Mouse (Mus musculus) liver, postnatal 0 days (tissue): ENCODE measurements around the gene Edem3. TPM values are rescaled to one million over a fixed set of nuclear protein-coding genes. Genes with fewer than 3 reads are reported as not detected.

Source experiments
- ATAC-seq: fragments of 200-750 bp; cut with Nextera tagmentation; 2 replicates; pipeline ENCODE4 v1.8.0; 2017; ENCODE audit warnings: mild to moderate bottlenecking, moderate library complexity
- DNase-seq: peaks from one replicate; pipeline ENCODE4 v3.0.0-alpha.2; 2016
- H3K27ac ChIP-seq: fragments of 300-500 bp; sonication (generic); 2 replicates; pipeline ENCODE4 v1.5.1; 2014; ENCODE audit warnings: antibody characterized with exemption, moderate library complexity, mild to moderate bottlenecking, low read depth
- H3K27me3 ChIP-seq: fragments of 300-500 bp; sonication (generic); 2 replicates; pipeline ENCODE4 v1.6.1; 2014; ENCODE audit warnings: low read length, control low read depth, mixed read lengths; ENCODE audit not compliant: insufficient read depth
- H3K36me3 ChIP-seq: fragments of 300-500 bp; sonication (generic); replicated peaks from 2 replicates; pipeline ENCODE4 v1.6.1; 2014; ENCODE audit warnings: mild to moderate bottlenecking, control low read depth, low read length, moderate library complexity, mixed read lengths; ENCODE audit not compliant: insufficient read depth
- H3K4me1 ChIP-seq: fragments of 300-500 bp; sonication (generic); 2 replicates; pipeline ENCODE4 v1.6.1; 2014; ENCODE audit warnings: antibody characterized with exemption, mild to moderate bottlenecking, control low read depth; ENCODE audit not compliant: insufficient read depth
- H3K4me2 ChIP-seq: fragments of 300-500 bp; sonication (generic); 2 replicates; pipeline ENCODE4 v1.6.1; 2014; ENCODE audit warnings: low read depth, mild to moderate bottlenecking, low read length, moderate library complexity, mixed read lengths
- H3K4me3 ChIP-seq: fragments of 300-500 bp; sonication (generic); 2 replicates; pipeline ENCODE4 v1.5.1; 2014; ENCODE audit warnings: low read depth, low read length
- H3K9ac ChIP-seq: fragments of 300-500 bp; sonication (generic); replicated peaks from 2 replicates; pipeline ENCODE4 v1.6.1; 2014; ENCODE audit warnings: mild to moderate bottlenecking, moderate library complexity
- H3K9me3 ChIP-seq: fragments of 300-500 bp; sonication (generic); 2 replicates; pipeline ENCODE4 v1.6.1; 2016; ENCODE audit warnings: mild to moderate bottlenecking, control low read depth, low read length, mixed read lengths
- CTCF ChIP-seq: sonication (generic); IDR thresholded peaks from 2 replicates; pipeline ENCODE4 v1.5.1; 2016; ENCODE audit warnings: antibody characterized with exemption, low read depth
- EP300 ChIP-seq: IDR thresholded peaks from 2 replicates; pipeline ENCODE4 v1.6.1; 2016; ENCODE audit warnings: antibody characterized with exemption, low read depth, mild to moderate bottlenecking
- WGBS: fragments of 180-500 bp; shearing (Covaris S2); extraction: QIAGEN DNeasy Blood & Tissue Kit; methylation state at CpG from one replicate; pipeline ENCODE4 v1.1.7; 2014; ENCODE audit not compliant: insufficient replicate concordance; 5-methylcytosine and 5-hydroxymethylcytosine counted together
- polyA plus RNA-seq: library from polyadenylated mRNA; unstranded; fragments of >200 nt; fragmentation: Nextera tagmentation; extraction: Ambion mirVana; gene quantifications from 2 replicates; pipeline ENCODE4 v1.2.1, GENCODE M21; 2015

Edem3 gene
- polyA plus RNA-seq, 1 experiment from 2014 or later: 5.2 TPM

DNA sequence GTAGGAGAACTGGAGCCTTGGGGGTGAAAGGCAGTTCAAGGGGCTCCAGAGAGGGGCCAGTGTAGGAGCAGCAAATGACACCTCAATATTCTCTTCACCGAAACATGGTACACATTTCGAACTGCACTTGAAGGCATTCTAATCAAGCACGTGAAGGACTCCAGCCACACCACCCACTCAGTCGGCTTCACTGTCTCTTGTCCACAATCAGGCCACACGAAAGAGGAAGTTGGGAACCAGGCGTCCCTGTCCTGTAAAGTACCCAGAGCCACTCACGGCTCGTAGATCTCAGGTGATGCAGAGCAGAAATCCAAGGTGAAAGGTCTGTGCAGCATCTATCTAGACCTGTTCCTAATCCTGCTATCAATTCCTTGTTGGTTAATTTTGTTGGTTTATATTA is 36.6 kb upstream of the Edem3 start:
- TF ChIP-seq EP300: no peak
- TF ChIP-seq CTCF: no peak
- WGBS: 48% methylated on average over 8 of the region's 8 CpGs
- no peaks in the 10 kb centered on the region for H3K9me3 ChIP-seq
- peaks cover 16% of the 10 kb centered on the region for H3K4me1 ChIP-seq
- H3K27me3 ChIP-seq: no peaks in the 10 kb centered on the region
- peaks cover 15% of the 10 kb centered on the region; the same call in 1 of the 2 replicates for H3K36me3 ChIP-seq
- DNase-seq (no peak), ATAC-seq (no peak)
- H3K4me2 ChIP-seq: no peak overlapping the region
- no peak overlapping the region for H3K9ac ChIP-seq
- H3K27ac ChIP-seq: no peak overlapping the region
- H3K4me3 ChIP-seq: no peak overlapping the region

- no peak overlapping the region for H3K4me2 ChIP-seq
- peaks cover 16% of the 10 kb centered on the region for H3K4me1 ChIP-seq
- no peaks in the 10 kb centered on the region for H3K27me3 ChIP-seq
- H3K9me3 ChIP-seq: no peaks in the 10 kb centered on the region
- H3K4me3 ChIP-seq: no peak overlapping the region
- DNase-seq (no peak), ATAC-seq (no peak)
- no peak for TF ChIP-seq EP300
- no peak overlapping the region for H3K9ac ChIP-seq
- H3K27ac ChIP-seq: no peak overlapping the region
- H3K36me3 ChIP-seq: peaks cover 15% of the 10 kb centered on the region; the same call in 1 of the 2 replicates
- 70% methylated on average over 5 of the region's 5 CpGs for WGBS
Observed at GRCm38 (mm10) chr1:151719911-151720310, 35.3 kb upstream of the Edem3 start.

DNA sequence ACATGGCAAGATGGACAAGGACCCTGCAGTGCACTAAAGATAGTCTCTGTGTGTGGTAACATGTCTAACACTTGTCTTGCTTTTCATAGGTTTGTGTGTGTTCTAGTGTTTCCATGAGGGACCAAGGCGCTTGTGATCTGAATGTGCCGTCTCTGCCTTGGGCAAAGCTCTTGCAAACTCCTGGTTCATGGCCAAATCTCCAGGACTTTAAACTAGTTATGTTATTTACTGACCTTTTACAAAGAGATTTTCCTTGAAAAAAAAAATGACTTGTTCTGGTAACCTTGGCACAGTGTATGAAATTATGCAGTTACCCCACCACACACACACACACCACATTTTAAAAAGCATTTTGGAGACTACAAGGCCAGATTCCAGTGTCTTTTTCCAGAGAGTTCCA is 34.6 kb upstream of the Edem3 start:
- H3K9me3 ChIP-seq: no peaks in the 10 kb centered on the region
- 71% methylated on average over 2 of the region's 2 CpGs for WGBS
- TF ChIP-seq CTCF (no peak), EP300 (no peak)
- no peaks in the 10 kb centered on the region for H3K27me3 ChIP-seq
- H3K9ac ChIP-seq: no peak overlapping the region
- H3K4me2 ChIP-seq: no peak overlapping the region
- ATAC-seq: no peak
- H3K4me1 ChIP-seq: peaks cover 16% of the 10 kb centered on the region
- peak overlapping the region; percentile 16; the same call in 1 of the 2 replicates for H3K27ac ChIP-seq
- no peak for DNase-seq
- no peak overlapping the region for H3K4me3 ChIP-seq
- H3K36me3 ChIP-seq: peaks cover 15% of the 10 kb centered on the region; the same call in 1 of the 2 replicates

DNA sequence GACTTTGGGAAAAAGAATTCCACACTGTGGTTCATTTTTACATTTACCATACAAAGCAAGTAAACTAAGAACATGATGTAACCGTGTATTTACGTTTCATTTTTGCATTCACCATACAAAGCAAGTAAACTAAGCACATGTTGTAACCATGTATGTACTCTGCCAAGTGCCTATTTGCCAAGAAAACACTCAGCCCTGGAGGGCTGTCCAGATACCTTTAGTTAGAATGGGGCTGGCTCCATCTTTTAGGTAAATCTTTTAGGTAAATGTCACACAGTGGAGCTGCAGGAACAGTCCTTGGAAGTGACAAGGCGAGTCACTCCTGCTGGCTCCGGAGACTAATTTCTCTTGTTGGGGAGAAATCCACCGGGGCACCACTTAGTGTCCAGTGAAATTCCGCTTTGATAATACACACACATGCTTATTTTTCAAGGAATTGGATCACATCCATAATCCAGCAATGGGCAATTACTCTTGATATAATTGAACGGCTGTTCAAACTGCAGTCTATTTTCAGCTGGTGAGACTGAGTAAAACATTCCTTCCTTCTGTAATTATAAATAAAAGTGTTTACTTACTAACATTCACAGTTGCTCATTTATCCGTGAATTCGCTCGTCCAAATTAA is 33.7 kb upstream of the Edem3 start:
- Histone ChIP-seq H3K27me3 (no peaks in the 10 kb centered on the region), H3K9ac (no peak overlapping the region), H3K4me1 (peaks cover 16% of the 10 kb centered on the region), H3K27ac (0 out of 2 replicates have a peak overlapping the region, but pooled peaks have one; percentile 16), H3K9me3 (no peaks in the 10 kb centered on the region), H3K4me3 (no peak overlapping the region), H3K36me3 (peaks cover 13% of the 10 kb centered on the region; the same call in 1 of the 2 replicates), H3K4me2 (no peak overlapping the region)
- WGBS: 75% methylated on average over 10 of the region's 10 CpGs
- DNase-seq: no peak
- TF ChIP-seq CTCF (no peak), EP300 (no peak)
- ATAC-seq: peak; percentile 24; the same call in 1 of the 2 replicates

DNA sequence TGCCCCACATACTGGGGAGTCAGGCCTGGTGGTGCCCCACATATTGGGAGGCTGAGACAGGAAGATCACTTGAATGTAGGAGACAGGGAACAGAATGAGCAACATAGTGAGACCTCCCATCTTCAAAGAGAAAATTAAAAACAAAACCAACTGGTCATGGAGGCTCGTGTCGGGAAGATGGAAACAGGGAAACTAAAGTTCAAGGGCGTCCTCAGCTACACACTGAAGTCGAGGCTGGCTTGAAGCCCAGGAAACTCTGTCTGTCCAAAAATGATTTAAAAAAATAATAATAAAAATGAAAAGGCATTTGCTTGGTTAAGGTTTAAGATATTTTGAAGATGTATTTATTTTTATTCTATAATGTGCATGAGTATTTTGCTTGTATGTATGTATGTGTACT is 31.4 kb upstream of the Edem3 start:
- DNase-seq: no peak
- no peak for TF ChIP-seq EP300
- TF ChIP-seq CTCF: no peak
- no peak for ATAC-seq
- Histone ChIP-seq H3K36me3 (0 out of 2 replicates have a peak, but pooled peaks cover 2% of the 10 kb centered on the region), H3K9ac (no peak overlapping the region), H3K4me3 (no peak overlapping the region), H3K4me1 (peaks cover 18% of the 10 kb centered on the region), H3K4me2 (no peak overlapping the region), H3K27me3 (no peaks in the 10 kb centered on the region), H3K9me3 (no peaks in the 10 kb centered on the region), H3K27ac (no peak overlapping the region)
- WGBS: 60% methylated on average over 4 of the region's 4 CpGs

DNA sequence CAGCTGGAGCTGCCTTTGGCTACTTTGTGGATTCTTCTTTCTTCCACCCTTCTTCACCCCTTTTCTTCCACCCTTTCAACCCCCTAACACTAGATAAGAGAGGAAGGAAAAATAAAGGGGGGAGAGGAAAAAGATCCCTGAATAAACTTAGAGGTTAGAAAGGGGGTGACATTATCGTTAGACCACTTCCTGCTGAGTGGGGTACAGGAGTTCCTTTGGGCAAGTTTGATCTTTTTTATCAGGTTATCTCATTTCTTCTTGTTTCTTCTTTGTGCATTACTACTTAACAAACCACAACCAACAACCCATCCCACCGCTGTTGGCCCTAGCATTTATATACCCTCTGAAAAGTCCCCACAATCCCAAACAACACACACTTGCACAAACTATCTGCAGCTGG is 29.6 kb upstream of the Edem3 start:
- Histone ChIP-seq H3K9ac (no peak overlapping the region), H3K27ac (no peak overlapping the region), H3K4me3 (no peak overlapping the region), H3K4me1 (peaks cover 11% of the 10 kb centered on the region), H3K36me3 (no peaks in the 10 kb centered on the region), H3K4me2 (no peak overlapping the region), H3K9me3 (no peaks in the 10 kb centered on the region), H3K27me3 (no peaks in the 10 kb centered on the region)
- ATAC-seq: no peak
- no peak for TF ChIP-seq CTCF
- TF ChIP-seq EP300: no peak
- 19% methylated on average over 2 of the region's 2 CpGs for WGBS
- DNase-seq: no peak

GRCm38 (mm10) chr1:151726358-151726757 is 28.8 kb upstream of the Edem3 start:
- peaks cover 5% of the 10 kb centered on the region; the same call in 1 of the 2 replicates for H3K4me1 ChIP-seq
- TF ChIP-seq EP300 (no peak), CTCF (no peak)
- H3K27ac ChIP-seq: no peak overlapping the region
- DNase-seq (no peak), ATAC-seq (no peak)
- no peaks in the 10 kb centered on the region for H3K27me3 ChIP-seq
- H3K4me2 ChIP-seq: no peak overlapping the region
- H3K4me3 ChIP-seq: no peak overlapping the region
- no peaks in the 10 kb centered on the region for H3K9me3 ChIP-seq
- 92% methylated on average over 6 of the region's 6 CpGs for WGBS
- no peaks in the 10 kb centered on the region for H3K36me3 ChIP-seq
- no peak overlapping the region for H3K9ac ChIP-seq
